Mouse (Mus musculus) liver, postnatal 0 days (tissue): Measurements from ENCODE around the gene Stx12.

ENCODE experiments used
- CTCF ChIP-seq: sonication (generic); IDR thresholded peaks from 2 replicates; pipeline ENCODE4 v1.5.1; 2016; ENCODE audit warnings: antibody characterized with exemption, low read depth
- EP300 ChIP-seq: IDR thresholded peaks from 2 replicates; pipeline ENCODE4 v1.6.1; 2016; ENCODE audit warnings: antibody characterized with exemption, low read depth, mild to moderate bottlenecking

DNA sequence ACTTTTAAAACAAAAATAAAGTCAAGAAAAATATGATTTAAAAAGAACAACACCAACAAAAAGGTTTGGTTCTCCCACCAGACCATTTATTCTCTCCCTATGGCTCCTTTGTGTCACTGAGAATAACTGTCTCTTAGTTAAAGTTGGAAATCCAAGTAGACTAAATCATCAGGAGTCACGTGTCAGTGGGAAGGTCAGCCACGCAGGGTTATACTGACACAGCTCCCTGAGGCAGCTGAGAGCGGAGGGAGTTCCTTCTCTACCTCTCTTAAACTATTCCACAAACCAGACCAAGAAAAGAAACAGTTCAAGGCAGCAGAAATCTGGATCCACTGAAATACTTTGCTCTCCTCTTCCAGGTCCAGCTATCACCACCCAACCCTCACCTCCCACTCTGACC, 13.2 kb downstream of the Stx12 start:
- TF ChIP-seq CTCF = no peak
- TF ChIP-seq EP300 = no peak
